Mouse (Mus musculus): ENCODE measurements around the gene Elf1. TPM values are rescaled to one million over a fixed set of nuclear protein-coding genes. Genes with fewer than 3 reads are reported as not detected.

Gene Elf1
- total and polyA plus RNA-seq, 3 experiments: 4.7 to 141 (median 79.0) TPM

DNA sequence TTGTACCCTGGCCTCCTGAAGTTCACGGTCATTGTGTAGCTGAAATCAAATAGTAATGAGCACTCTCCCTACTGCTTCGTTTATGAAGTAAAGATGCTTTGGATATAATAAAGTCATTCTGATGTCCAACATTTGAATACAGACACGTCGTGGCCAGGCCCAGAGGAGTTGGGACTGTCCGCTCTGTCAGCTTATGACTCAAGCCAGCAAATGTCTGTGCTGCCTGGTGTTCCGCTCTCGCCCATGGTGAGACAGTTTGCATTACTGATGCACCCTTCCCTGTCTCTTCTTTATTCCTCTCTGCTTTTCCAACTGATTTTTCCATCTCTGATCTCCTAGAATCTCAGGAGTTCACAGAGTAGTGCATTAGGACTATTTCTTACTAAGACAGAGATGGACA, 138.8 kb downstream of the Elf1 start:
- no peaks in the 10 kb centered on the region for H3K9me3 ChIP-seq (replicated peaks)
- peaks cover 25% of the 10 kb centered on the region for H3K4me1 ChIP-seq (ENCODE audit: insufficient read depth, low read depth, low read length)
- H3K36me3 ChIP-seq (replicated peaks): peaks cover 69% of the 10 kb centered on the region
- H3K27me3 ChIP-seq (ENCODE audit: insufficient read depth, low read length): no peaks in the 10 kb centered on the region
- ATAC-seq (ENCODE audit: extremely low read depth, insufficient number of reproducible peaks, low FRiP score, poor library complexity, severe bottlenecking): no peak
- no peak for TF ChIP-seq POLR2AphosphoS5 (IDR thresholded peaks at IDR 0.05; ENCODE audit: insufficient replicate concordance, low read depth, low read length)
- TF ChIP-seq TAL1 (conservative IDR thresholded peaks at IDR 0.05; ENCODE audit: low read depth, low read length): no peak
- no peak for TF ChIP-seq GATA1 (IDR thresholded peaks at IDR 0.05; ENCODE audit: borderline replicate concordance, low read length)
- TF ChIP-seq CTCF (IDR thresholded peaks at IDR 0.05; ENCODE audit: low read depth, low read length): no peak
- no peak for TF ChIP-seq GATA2 (IDR thresholded peaks at IDR 0.05; ENCODE audit: borderline replicate concordance, low read depth, low read length)
- DNase-seq (ENCODE audit: low spot score): no peak
- no peak overlapping the region for H3K4me3 ChIP-seq (ENCODE audit: low read depth, low read length)

DNA sequence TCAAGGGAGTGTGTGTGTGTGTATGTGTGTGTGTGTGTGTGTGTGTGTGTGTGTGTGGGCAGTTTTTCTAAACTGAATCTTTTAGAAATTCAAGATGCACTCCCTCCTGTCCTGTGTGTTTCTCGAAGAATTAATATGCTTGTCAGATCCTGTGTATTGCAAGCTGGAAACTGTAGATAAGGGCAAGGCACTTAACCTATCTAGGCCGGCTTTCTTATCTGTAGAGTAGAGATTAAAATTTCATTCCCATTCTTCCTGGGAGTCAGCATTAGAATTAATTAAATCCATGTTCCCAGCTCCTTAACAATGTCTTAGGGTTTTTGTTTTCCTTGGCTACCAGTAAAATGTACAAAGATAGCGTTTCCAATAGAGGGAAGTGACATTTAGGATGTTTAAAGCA, 140.1 kb downstream of the Elf1 start:
- peaks cover 25% of the 10 kb centered on the region for H3K4me1 ChIP-seq (ENCODE audit: insufficient read depth, low read depth, low read length)
- H3K4me3 ChIP-seq (ENCODE audit: low read depth, low read length): no peak overlapping the region
- DNase-seq (ENCODE audit: low spot score): peak; percentile 31
- H3K9me3 ChIP-seq (replicated peaks): no peaks in the 10 kb centered on the region
- peak; percentile 90 for ATAC-seq (ENCODE audit: extremely low read depth, insufficient number of reproducible peaks, low FRiP score, poor library complexity, severe bottlenecking)
- H3K27me3 ChIP-seq (ENCODE audit: insufficient read depth, low read length): no peaks in the 10 kb centered on the region
- H3K36me3 ChIP-seq (replicated peaks): peaks cover 72% of the 10 kb centered on the region
- TF ChIP-seq TAL1 (conservative IDR thresholded peaks at IDR 0.05; ENCODE audit: low read depth, low read length) (peak; percentile 82), GATA2 (IDR thresholded peaks at IDR 0.05; ENCODE audit: borderline replicate concordance, low read depth, low read length) (no peak), POLR2AphosphoS5 (IDR thresholded peaks at IDR 0.05; ENCODE audit: insufficient replicate concordance, low read depth, low read length) (no peak), GATA1 (IDR thresholded peaks at IDR 0.05; ENCODE audit: borderline replicate concordance, low read length) (no peak), CTCF (IDR thresholded peaks at IDR 0.05; ENCODE audit: low read depth, low read length) (no peak)

Other genes starting within 250 kb of the Elf1 start
- gene Zfp957, start 233.8 kb upstream of the Elf1 start, total RNA-seq (2014; fragmentation: Nextera tagmentation): not detected in 2 replicates
- not detected in 2 replicates for gene Zfp957, start 233.8 kb upstream of the Elf1 start, total RNA-seq (2017)
- not detected in 2 replicates for gene Zfp957, start 233.8 kb upstream of the Elf1 start, polyA plus RNA-seq (2012)
- gene Rgcc, start 179.5 kb upstream of the Elf1 start, total RNA-seq (2014; fragmentation: Nextera tagmentation): not detected in 2 replicates
- gene Rgcc, start 179.5 kb upstream of the Elf1 start, total RNA-seq (2017): not detected in 2 replicates
- 0.07 TPM in 1 of 2 replicates, not detected in the other for gene Rgcc, start 179.5 kb upstream of the Elf1 start, polyA plus RNA-seq (2012)
- 62.5 and 72.7 TPM in 2 replicates for gene Naa16, start 90.4 kb upstream of the Elf1 start, total RNA-seq (2014; fragmentation: Nextera tagmentation)
- gene Naa16, start 90.4 kb upstream of the Elf1 start, total RNA-seq (2017): 26.2 and 29.6 TPM in 2 replicates
- 23.8 and 34.4 TPM in 2 replicates for gene Naa16, start 90.4 kb upstream of the Elf1 start, polyA plus RNA-seq (2012)
- 18.4 and 19.8 TPM in 2 replicates for gene Mtrf1, start 83.4 kb upstream of the Elf1 start, total RNA-seq (2014; fragmentation: Nextera tagmentation)
- gene Mtrf1, start 83.4 kb upstream of the Elf1 start, total RNA-seq (2017): 22.1 and 24.9 TPM in 2 replicates
- 0.41 and 0.50 TPM in 2 replicates for gene Mtrf1, start 83.4 kb upstream of the Elf1 start, polyA plus RNA-seq (2012)
- gene Kbtbd7, start 54.7 kb upstream of the Elf1 start, total RNA-seq (2014; fragmentation: Nextera tagmentation): 24.7 and 24.9 TPM in 2 replicates
- gene Kbtbd7, start 54.7 kb upstream of the Elf1 start, total RNA-seq (2017): 14.5 and 17.6 TPM in 2 replicates
- gene Kbtbd7, start 54.7 kb upstream of the Elf1 start, polyA plus RNA-seq (2012): 3.7 and 4.3 TPM in 2 replicates
- 0.68 and 1.2 TPM in 2 replicates for gene Kbtbd6, start 29.4 kb upstream of the Elf1 start, total RNA-seq (2014; fragmentation: Nextera tagmentation)
- 5.3 and 6.0 TPM in 2 replicates for gene Kbtbd6, start 29.4 kb upstream of the Elf1 start, total RNA-seq (2017)
- 1.1 and 1.5 TPM in 2 replicates for gene Kbtbd6, start 29.4 kb upstream of the Elf1 start, polyA plus RNA-seq (2012)
- gene Wbp4, start 326 bp downstream of the Elf1 start, total RNA-seq (2014; fragmentation: Nextera tagmentation): 82.6 and 83.6 TPM in 2 replicates
- 101 and 110 TPM in 2 replicates for gene Wbp4, start 326 bp downstream of the Elf1 start, total RNA-seq (2017)
- 8.8 and 9.5 TPM in 2 replicates for gene Wbp4, start 326 bp downstream of the Elf1 start, polyA plus RNA-seq (2012)
- gene Sugt1, start 106.5 kb downstream of the Elf1 start, total RNA-seq (2014; fragmentation: Nextera tagmentation): 91.6 and 98.9 TPM in 2 replicates
- gene Sugt1, start 106.5 kb downstream of the Elf1 start, total RNA-seq (2017): 216 and 228 TPM in 2 replicates
- 3.6 and 6.1 TPM in 2 replicates for gene Sugt1, start 106.5 kb downstream of the Elf1 start, polyA plus RNA-seq (2012)
- gene Cnmd, start 181.0 kb downstream of the Elf1 start, total RNA-seq (2014; fragmentation: Nextera tagmentation): not detected in 2 replicates
- 0.22 and 0.29 TPM in 2 replicates for gene Cnmd, start 181.0 kb downstream of the Elf1 start, total RNA-seq (2017)
- gene Cnmd, start 181.0 kb downstream of the Elf1 start, polyA plus RNA-seq (2012): not detected in 2 replicates